Mouse (Mus musculus): ENCODE data around the gene Zfyve1.

GRCm38 (mm10) chr12:83632680-83633025 is 35.6 kb upstream of the Zfyve1 start:
- no peak for TF ChIP-seq CTCF (IDR thresholded peaks at IDR 0.05; ENCODE audit: insufficient read depth, low read length)
- TF ChIP-seq POLR2A (IDR thresholded peaks at IDR 0.05; ENCODE audit: borderline replicate concordance, extremely low read depth, low read depth, low read length): no peak

All from lung, adult 2 months (tissue).